Mouse (Mus musculus) MEL (cell line): ENCODE data around the gene Dock3. TPM values are rescaled to one million over a fixed set of nuclear protein-coding genes. Genes with fewer than 3 reads are reported as not detected.

Source experiments
- DNase-seq: peaks from one replicate; pipeline ENCODE4 v3.0.0; 2011; ENCODE audit warnings: low read depth, low spot score
- H3K27ac ChIP-seq: 2 replicates; pipeline ENCODE4 v1.5.1; 2012; ENCODE audit warnings: low read depth, mild to moderate bottlenecking, control low read depth, low read length, moderate library complexity; ENCODE audit not compliant: control insufficient read depth
- H3K27me3 ChIP-seq, 2 experiments: fragments of 150-350 bp in 1 of 2; sonication (generic) in 1 of 2; 2 replicates each; pipeline ENCODE4 v1.6.1; 2012; ENCODE audit warnings: low read length in 2 of 2, mild to moderate bottlenecking in 2 of 2, improper control_type of control experiment in 1 of 2, moderate library complexity in 1 of 2; ENCODE audit not compliant: insufficient read depth in 2 of 2, control insufficient read depth in 1 of 2
- H3K36me3 ChIP-seq, 2 experiments: 2 replicates each; pipeline ENCODE4 v1.6.1; 2012 to 2014; ENCODE audit warnings: low read length in 2 of 2, improper control_type of control experiment in 1 of 2, inconsistent platforms in 1 of 2, mild to moderate bottlenecking in 1 of 2; ENCODE audit not compliant: insufficient read depth in 2 of 2, control insufficient read depth in 1 of 2
- H3K4me1 ChIP-seq, 2 experiments: fragments of 150-350 bp in 1 of 2; sonication (generic) in 1 of 2; 2 replicates each; pipeline ENCODE4 v1.6.1; 2012; ENCODE audit warnings: low read length in 2 of 2, improper control_type of control experiment in 1 of 2, mild to moderate bottlenecking in 1 of 2; ENCODE audit not compliant: insufficient read depth in 2 of 2, control insufficient read depth in 1 of 2
- H3K4me3 ChIP-seq, 2 experiments: fragments of 150-350 bp in 1 of 2; sonication (generic) in 1 of 2; 2 replicates each; pipeline ENCODE4 v1.5.1; 2012; ENCODE audit warnings: low read depth in 2 of 2, low read length in 2 of 2, mild to moderate bottlenecking in 2 of 2, moderate library complexity in 2 of 2, control low read depth in 1 of 2, improper control_type of control experiment in 1 of 2; ENCODE audit not compliant: control insufficient read depth in 1 of 2, insufficient read depth in 1 of 2
- H3K79me2 ChIP-seq: 2 replicates; pipeline ENCODE4 v1.6.1; 2012; ENCODE audit warnings: mild to moderate bottlenecking, low read length, moderate library complexity; ENCODE audit not compliant: control insufficient read depth, poor library complexity, insufficient read depth
- H3K9ac ChIP-seq: 2 replicates; pipeline ENCODE4 v1.6.1; 2012; ENCODE audit warnings: low read depth, mild to moderate bottlenecking, control low read depth, low read length, moderate library complexity; ENCODE audit not compliant: control insufficient read depth, poor library complexity, severe bottlenecking
- H3K9me3 ChIP-seq: fragments of 150-350 bp; sonication (generic); replicated peaks from 2 replicates; pipeline ENCODE4 v1.6.1; 2012; ENCODE audit warnings: mild to moderate bottlenecking, low read length, improper control_type of control experiment, moderate library complexity; ENCODE audit not compliant: insufficient read depth
- CHD1 ChIP-seq: IDR thresholded peaks from 2 replicates; pipeline ENCODE4 v1.6.1; 2012; ENCODE audit warnings: low read depth, mild to moderate bottlenecking, inconsistent platforms, low read length, improper control_type of control experiment
- CTCF ChIP-seq, 3 experiments: IDR thresholded peaks in 2 of 3; conservative IDR thresholded peaks in 1 of 3; 2 replicates each; pipeline ENCODE4 v1.5.1; 2011 to 2012; ENCODE audit warnings: low read length in 3 of 3, low read depth in 2 of 3, mild to moderate bottlenecking in 2 of 3, improper control_type of control experiment in 1 of 3, inconsistent platforms in 1 of 3, mixed read lengths in 1 of 3, moderate library complexity in 1 of 3; ENCODE audit not compliant: control insufficient read depth in 1 of 3, insufficient read depth in 1 of 3, poor library complexity in 1 of 3, severe bottlenecking in 1 of 3
- EP300 ChIP-seq, 2 experiments: IDR thresholded peaks; 2 replicates each; pipeline ENCODE4 v1.6.1; 2011; ENCODE audit warnings: improper control_type of control experiment in 2 of 2, low read length in 2 of 2, low read depth in 1 of 2, mild to moderate bottlenecking in 1 of 2
- GATA1 ChIP-seq: IDR thresholded peaks from 2 replicates; pipeline ENCODE4 v1.6.1; 2011; ENCODE audit warnings: low read depth, low read length, improper control_type of control experiment
- HCFC1 ChIP-seq: IDR thresholded peaks from 2 replicates; pipeline ENCODE4 v1.6.1; 2012; ENCODE audit warnings: low read depth, mild to moderate bottlenecking, inconsistent platforms, low read length, improper control_type of control experiment, moderate library complexity
- KAT2A ChIP-seq: conservative IDR thresholded peaks from 2 replicates; pipeline ENCODE4 v1.6.1; 2012; ENCODE audit warnings: low read depth, low read length, improper control_type of control experiment, inconsistent platforms
- MAZ ChIP-seq: IDR thresholded peaks from 2 replicates; pipeline ENCODE4 v1.6.1; 2012; ENCODE audit warnings: low read depth, mild to moderate bottlenecking, inconsistent platforms, low read length, improper control_type of control experiment
- MEF2A ChIP-seq: IDR thresholded peaks from 2 replicates; pipeline ENCODE4 v1.6.1; 2014; ENCODE audit warnings: low read depth, mild to moderate bottlenecking, inconsistent platforms, low read length, improper control_type of control experiment; ENCODE audit not compliant: poor library complexity, insufficient replicate concordance, severe bottlenecking; ENCODE audit errors: extremely low read depth
- MXI1 ChIP-seq: IDR thresholded peaks from 2 replicates; pipeline ENCODE4 v1.6.1; 2011; ENCODE audit warnings: mild to moderate bottlenecking, low read depth, low read length, improper control_type of control experiment
- MYB ChIP-seq: IDR thresholded peaks from 2 replicates; pipeline ENCODE4 v1.6.1; 2011; ENCODE audit warnings: mild to moderate bottlenecking, low read depth, low read length, improper control_type of control experiment
- MYC ChIP-seq: IDR thresholded peaks from 2 replicates; pipeline ENCODE4 v1.6.1; 2011; ENCODE audit warnings: low read depth, mild to moderate bottlenecking, low read length, improper control_type of control experiment, moderate library complexity
- NRF1 ChIP-seq: IDR thresholded peaks from 2 replicates; pipeline ENCODE4 v1.6.1; 2014; ENCODE audit warnings: low read depth, mild to moderate bottlenecking, inconsistent platforms, low read length, improper control_type of control experiment, moderate library complexity; ENCODE audit not compliant: poor library complexity, insufficient read depth, severe bottlenecking
- POLR2A ChIP-seq, 2 experiments: IDR thresholded peaks; 2 replicates each; pipeline ENCODE4 v1.6.1; 2011 to 2012; ENCODE audit warnings: low read length in 2 of 2, mild to moderate bottlenecking in 2 of 2, control low read depth in 1 of 2, improper control_type of control experiment in 1 of 2, low read depth in 1 of 2, moderate library complexity in 1 of 2; ENCODE audit not compliant: control insufficient read depth in 1 of 2, insufficient read depth in 1 of 2, poor library complexity in 1 of 2
- POLR2AphosphoS2 ChIP-seq: IDR thresholded peaks from 2 replicates; pipeline ENCODE4 v1.6.1; 2011; ENCODE audit warnings: low read length, improper control_type of control experiment
- POLR2AphosphoS5 ChIP-seq: IDR thresholded peaks from 2 replicates; pipeline ENCODE4 v1.6.1; 2012; ENCODE audit warnings: low read depth, borderline replicate concordance, mild to moderate bottlenecking, inconsistent platforms, low read length, moderate library complexity, mixed read lengths
- RAD21 ChIP-seq: IDR thresholded peaks from 2 replicates; pipeline ENCODE4 v1.6.1; 2011; ENCODE audit warnings: mild to moderate bottlenecking, low read depth, low read length, improper control_type of control experiment
- SIN3A ChIP-seq: IDR thresholded peaks from 2 replicates; pipeline ENCODE4 v1.6.1; 2012; ENCODE audit warnings: low read length, improper control_type of control experiment, inconsistent platforms
- SMC3 ChIP-seq: IDR thresholded peaks from 2 replicates; pipeline ENCODE4 v1.6.1; 2011; ENCODE audit warnings: low read depth, low read length, improper control_type of control experiment
- TAL1 ChIP-seq: IDR thresholded peaks from 2 replicates; pipeline ENCODE4 v1.6.1; 2012; ENCODE audit warnings: mild to moderate bottlenecking, inconsistent platforms, low read length, moderate library complexity, mixed read lengths
- TCF12 ChIP-seq: IDR thresholded peaks from 2 replicates; pipeline ENCODE4 v1.6.1; 2014; ENCODE audit warnings: low read depth, mild to moderate bottlenecking, inconsistent platforms, low read length, improper control_type of control experiment, moderate library complexity
- USF1 ChIP-seq: IDR thresholded peaks from 2 replicates; pipeline ENCODE4 v1.6.1; 2014; ENCODE audit warnings: low read depth, mild to moderate bottlenecking, inconsistent platforms, low read length, improper control_type of control experiment, moderate library complexity
- USF2 ChIP-seq, 2 experiments: IDR thresholded peaks; 2 replicates each; pipeline ENCODE4 v1.6.1; 2011 to 2012; ENCODE audit warnings: improper control_type of control experiment in 2 of 2, low read length in 2 of 2, borderline replicate concordance in 1 of 2, inconsistent platforms in 1 of 2, low read depth in 1 of 2, mild to moderate bottlenecking in 1 of 2; ENCODE audit not compliant: insufficient read depth in 1 of 2
- ZC3H11A ChIP-seq: IDR thresholded peaks from 2 replicates; pipeline ENCODE4 v1.6.1; 2012; ENCODE audit warnings: low read depth, mild to moderate bottlenecking, inconsistent platforms, low read length, improper control_type of control experiment
- ZMIZ1 ChIP-seq: IDR thresholded peaks from 2 replicates; pipeline ENCODE4 v1.6.1; 2012; ENCODE audit warnings: low read depth, mild to moderate bottlenecking, inconsistent platforms, low read length, improper control_type of control experiment, moderate library complexity
- polyA plus RNA-seq, 2 experiments: library from polyadenylated mRNA; stranded (reverse) in 1 of 2; unstranded in 1 of 2; fragments of >175 nt in 1 of 2; fragments of >200 nt in 1 of 2; gene quantifications; 2 replicates each; pipeline versions ENCODE4 v1.2.1 to v1.2.4; 2012; ENCODE audit warnings: low replicate concordance in 2 of 2, low read depth in 1 of 2; ENCODE audit not compliant: insufficient read length in 2 of 2, insufficient read depth in 1 of 2, missing spikeins in 1 of 2
- total RNA-seq: library from RNA; depleted of rRNA; stranded (reverse); fragments of 300-350 nt; gene quantifications from 2 replicates; pipeline ENCODE4 v1.2.3, GENCODE M21; 2012

Gene Dock3
- total and polyA plus RNA-seq, 3 experiments, result 0.03 to 0.08 TPM; not detected in 1

DNA sequence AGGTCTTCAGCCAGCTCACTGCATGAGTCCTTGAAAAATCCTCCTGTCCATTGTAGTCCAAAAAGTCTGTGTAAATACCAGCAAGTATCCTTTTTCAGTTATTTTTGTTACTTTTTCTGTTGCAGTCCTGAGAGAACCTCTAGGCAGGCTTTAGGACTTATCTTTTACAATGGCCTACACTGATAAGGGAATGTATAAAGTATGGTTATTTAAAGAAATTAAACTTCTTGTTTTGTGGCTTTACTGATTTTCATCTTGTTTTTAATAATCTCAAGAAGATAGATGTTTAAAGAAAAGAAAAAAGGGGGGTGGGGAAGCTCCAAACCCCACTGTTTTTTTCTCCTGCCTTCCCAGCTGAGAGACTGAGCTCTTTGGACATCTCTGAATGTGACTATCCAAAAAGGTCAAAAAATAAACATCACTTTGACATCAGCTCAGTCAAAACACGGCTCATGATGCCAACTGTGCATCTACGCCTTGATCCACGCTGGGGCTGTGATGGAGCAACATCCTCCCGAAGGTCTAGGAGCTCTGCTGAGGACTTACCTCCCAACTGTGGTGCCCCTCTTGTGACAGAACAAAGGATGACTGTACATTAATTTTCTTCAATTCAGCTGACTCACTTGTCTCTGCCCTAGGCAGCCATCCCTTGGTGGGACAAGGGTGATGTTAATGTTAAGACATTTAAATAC, 328.5 kb downstream of the Dock3 start:
- no peak overlapping the region for H3K4me3 ChIP-seq
- peaks cover 7 to 10% of the 10 kb centered on the region in 2 experiments for H3K4me1 ChIP-seq
- no peak for TF ChIP-seq MYC
- TF ChIP-seq EP300 (IDR thresholded peaks at IDR 0.05; ENCODE audit: low read depth in 1 of 2, low read length in 2 of 2), result peak; percentile 37 to 47; a peak in 2 of 4 replicates
- no peak for TF ChIP-seq TAL1
- TF ChIP-seq GATA1, result peak; percentile 71; the same call in 1 of the 2 replicates
- TF ChIP-seq MEF2A, result 0 out of 2 replicates have a peak, but pooled peaks have one; percentile 55
- TF ChIP-seq TCF12, result peak; percentile 36; the same call in 1 of the 2 replicates
- no peak for TF ChIP-seq MYB
- no peak for TF ChIP-seq NRF1
- DNase-seq, result no peak
- H3K79me2 ChIP-seq, result no peaks in the 10 kb centered on the region
- H3K9ac ChIP-seq, result no peak overlapping the region
- H3K27me3 ChIP-seq, result peaks cover 2% of the 10 kb centered on the region in 2 experiments; a peak in 3 of 4 replicates
- H3K36me3 ChIP-seq, result peaks cover 0 to 9% of the 10 kb centered on the region in 2 experiments; a peak in 2 of 4 replicates
- H3K9me3 ChIP-seq, result no peaks in the 10 kb centered on the region
- no peak overlapping the region for H3K27ac ChIP-seq

DNA sequence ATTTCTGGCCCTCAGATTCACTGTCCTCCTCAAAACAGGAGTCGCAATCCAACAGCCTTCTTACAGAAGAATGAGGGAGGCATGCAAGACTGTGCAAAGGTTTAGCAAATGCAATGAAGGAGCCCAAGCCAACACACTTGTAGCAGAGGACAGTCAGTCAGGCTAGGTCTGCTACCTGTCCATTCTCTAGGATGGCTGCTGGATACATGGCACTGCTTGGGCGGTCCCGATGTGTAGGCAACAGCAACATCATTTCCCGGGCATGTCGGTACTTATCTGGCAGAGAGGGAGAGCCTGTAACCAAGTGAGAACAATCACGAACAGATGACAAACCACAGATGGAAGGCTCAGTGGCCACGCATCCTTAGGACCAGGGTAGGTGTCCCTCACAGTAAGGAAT, 330.1 kb downstream of the Dock3 start:
- H3K27ac ChIP-seq, result no peak overlapping the region
- peaks cover 7 to 10% of the 10 kb centered on the region in 2 experiments for H3K4me1 ChIP-seq
- H3K9ac ChIP-seq, result no peak overlapping the region
- TF ChIP-seq MAZ (no peak), EP300 (IDR thresholded peaks at IDR 0.05; ENCODE audit: low read depth in 1 of 2, low read length in 2 of 2) (no peak), ZC3H11A (no peak), KAT2A (no peak), USF1 (no peak), POLR2A (IDR thresholded peaks at IDR 0.05; ENCODE audit: control insufficient read depth in 1 of 2, insufficient read depth in 1 of 2, low read depth in 1 of 2, low read length in 2 of 2, poor library complexity in 1 of 2) (no peak), MXI1 (no peak), SMC3 (no peak), POLR2AphosphoS5 (no peak), MYC (no peak), USF2 (IDR thresholded peaks at IDR 0.05; ENCODE audit: borderline replicate concordance in 1 of 2, insufficient read depth in 1 of 2, low read depth in 1 of 2, low read length in 2 of 2) (no peak), SIN3A (no peak), HCFC1 (no peak), CHD1 (no peak), GATA1 (no peak), ZMIZ1 (no peak), CTCF (IDR thresholded peaks at IDR 0.05 in 2 of 3, conservative IDR thresholded peaks at IDR 0.05 in 1 of 3; ENCODE audit: control insufficient read depth in 1 of 3, insufficient read depth in 1 of 3, low read depth in 2 of 3, low read length in 3 of 3, poor library complexity in 1 of 3, severe bottlenecking in 1 of 3) (no peak), MYB (no peak), POLR2AphosphoS2 (no peak), RAD21 (no peak)
- no peaks in the 10 kb centered on the region for H3K79me2 ChIP-seq
- no peak for DNase-seq
- H3K4me3 ChIP-seq, result no peak overlapping the region
- H3K9me3 ChIP-seq, result no peaks in the 10 kb centered on the region
- peaks cover 0 to 9% of the 10 kb centered on the region in 2 experiments; a peak in 2 of 4 replicates for H3K36me3 ChIP-seq
- H3K27me3 ChIP-seq, result peaks cover 3 to 4% of the 10 kb centered on the region in 2 experiments; a peak in 3 of 4 replicates
